Mouse (Mus musculus) lung, postnatal 0 days (tissue): ENCODE measurements around the gene Tsc1.

Source experiments
- CTCF ChIP-seq: IDR thresholded peaks from 2 replicates; pipeline ENCODE4 v1.5.1; 2016; ENCODE audit warnings: antibody characterized with exemption, mild to moderate bottlenecking
- EP300 ChIP-seq: IDR thresholded peaks from 2 replicates; pipeline ENCODE4 v1.6.1; 2016; ENCODE audit warnings: antibody characterized with exemption, mild to moderate bottlenecking, control low read depth

GRCm38 (mm10) chr2:28643081-28643480 lies 2.1 kb downstream of the Tsc1 start:
- TF ChIP-seq CTCF: no peak
- TF ChIP-seq EP300: no peak
